Mouse (Mus musculus) heart, postnatal 4 days (tissue): ENCODE results near the gene Insig1. TPM values are rescaled to one million over a fixed set of nuclear protein-coding genes. Genes with fewer than 3 reads are reported as not detected.

ENCODE experiments used
- DNase-seq: peaks from one replicate; pipeline ENCODE4 v3.0.0; 2021
- total RNA-seq, 2 experiments: library from RNA; stranded (reverse); gene quantifications; 2 replicates each; pipeline ENCODE4 v1.2.3; 2021

Insig1 gene
- total RNA-seq, 2 experiments from 2014 or later = 53.3 to 54.0 TPM

DNA sequence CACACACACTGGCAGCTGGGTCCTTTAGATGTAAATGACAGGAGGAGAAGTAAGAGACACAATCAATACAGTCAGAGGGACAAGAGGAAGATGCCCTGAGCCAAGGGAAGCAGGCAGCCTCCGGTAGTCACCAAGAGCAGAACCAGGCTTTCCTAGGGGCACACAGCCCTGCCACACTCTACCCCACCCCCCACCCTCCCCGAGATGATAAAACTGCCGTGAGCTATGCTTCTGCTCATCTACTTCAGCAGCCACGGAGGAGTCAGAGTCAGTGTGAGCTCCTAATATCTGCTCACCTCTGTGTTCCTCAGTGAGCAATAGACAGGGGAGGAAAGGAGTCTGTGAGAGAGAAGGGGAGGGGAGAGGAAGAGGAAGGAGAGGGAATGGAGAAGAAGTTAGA is 5.9 kb upstream of the Insig1 start:
- no peak for DNase-seq

DNA sequence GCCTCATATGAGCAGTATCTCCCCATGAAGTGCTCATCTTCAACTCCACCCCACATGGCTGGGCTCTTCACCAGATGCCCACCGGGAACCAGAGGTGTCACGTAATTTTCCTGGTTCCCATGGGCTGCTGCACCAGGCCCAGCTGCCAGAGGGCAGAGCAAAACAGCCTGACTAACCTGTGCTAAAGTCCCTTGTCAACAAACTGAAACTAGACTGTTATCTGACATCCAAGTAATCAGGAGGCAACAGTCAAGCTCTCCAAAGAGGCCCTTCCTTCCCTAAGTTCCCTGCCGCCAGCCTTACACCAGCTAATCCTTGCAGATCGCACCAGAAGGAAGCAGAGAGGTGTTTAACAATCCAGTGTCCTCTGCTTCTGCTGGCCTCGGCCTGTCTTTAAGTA is 4.9 kb upstream of the Insig1 start:
- no peak for DNase-seq

DNA sequence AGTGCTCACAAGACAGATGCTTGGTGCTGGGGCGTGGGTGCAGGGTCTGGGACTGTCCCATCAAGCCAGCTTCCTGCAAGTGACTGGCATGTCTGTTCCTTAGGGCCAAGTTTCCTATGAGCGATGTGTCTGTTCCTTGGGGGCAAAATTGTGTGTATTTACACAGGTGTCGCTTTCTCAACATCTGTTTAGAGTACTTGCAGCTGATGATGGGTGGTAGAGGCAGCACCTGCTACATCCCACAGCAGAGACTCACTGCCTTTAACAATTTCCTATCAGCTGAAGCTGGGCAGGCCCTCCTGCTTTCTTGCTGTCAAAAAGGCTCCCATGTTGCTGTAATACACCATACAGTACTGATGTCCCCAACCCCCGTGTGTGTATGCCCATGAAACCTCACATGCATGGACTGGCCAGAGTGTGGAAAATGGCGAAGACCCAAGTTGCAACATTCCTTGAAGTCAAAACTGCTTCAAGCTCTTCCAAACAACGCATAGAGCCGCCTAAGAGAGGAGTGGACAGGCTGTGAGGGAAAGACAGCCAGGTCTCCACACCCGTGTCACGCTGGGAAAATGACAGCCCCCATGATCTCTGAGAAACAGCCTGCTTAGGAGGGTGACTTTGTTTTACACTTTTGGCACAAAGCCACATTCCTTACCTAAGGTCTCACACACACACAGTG is 875 bp upstream of the Insig1 start:
- no peak for DNase-seq

DNA sequence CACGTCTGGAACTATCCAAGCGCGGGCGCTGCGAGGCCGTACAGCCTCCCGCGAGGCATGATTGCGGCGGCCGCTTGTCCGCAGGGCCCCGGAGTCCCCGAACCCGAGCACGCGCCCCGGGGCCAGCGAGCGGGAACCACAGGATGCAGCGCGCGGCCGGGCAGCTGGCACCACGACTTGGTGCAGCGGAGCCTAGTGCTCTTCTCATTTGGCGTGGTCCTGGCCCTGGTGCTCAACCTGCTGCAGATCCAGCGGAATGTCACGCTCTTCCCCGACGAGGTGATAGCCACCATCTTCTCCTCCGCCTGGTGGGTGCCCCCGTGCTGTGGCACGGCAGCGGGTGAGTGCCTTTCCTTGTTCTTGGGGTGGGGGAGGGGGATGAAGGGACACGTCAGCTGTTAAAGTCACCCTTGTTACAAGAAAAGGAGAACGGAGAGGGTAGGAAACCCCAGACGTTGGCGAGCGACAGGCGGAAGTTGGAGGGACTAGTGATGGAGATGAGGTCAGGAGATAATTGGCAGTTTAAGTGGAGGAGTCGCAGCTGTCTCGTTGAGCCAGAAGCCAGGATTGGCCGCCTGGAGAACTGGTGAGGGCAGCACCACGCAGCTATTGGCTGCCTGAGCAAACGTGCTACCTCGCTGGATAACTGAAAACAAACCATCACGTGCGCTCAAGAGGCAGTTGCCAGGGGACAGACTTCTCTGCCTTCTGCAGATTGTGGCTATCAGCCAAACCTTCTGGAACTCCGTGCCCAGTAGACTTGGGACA is 477 bp downstream of the Insig1 start:
- DNase-seq = peak; percentile 81

DNA sequence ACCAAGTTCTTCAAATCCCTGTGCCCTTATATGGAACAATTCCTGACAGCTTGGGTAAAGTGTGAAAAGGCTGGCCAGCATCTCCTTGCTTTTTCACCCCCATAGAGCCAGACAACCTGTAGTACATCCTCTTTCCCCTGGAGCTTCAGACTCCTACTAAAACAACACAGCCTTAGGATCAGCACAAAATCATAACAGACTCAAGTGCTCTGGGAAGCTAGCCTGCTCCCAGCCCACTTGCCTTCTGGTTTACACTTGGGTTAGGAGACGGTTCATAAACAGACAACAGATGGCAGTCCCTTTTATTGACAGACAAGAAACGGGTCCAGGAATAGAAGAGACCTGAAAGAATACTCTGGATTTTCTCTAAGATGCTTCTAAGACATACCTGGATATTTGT is 8.3 kb downstream of the Insig1 start:
- no peak for DNase-seq

DNA sequence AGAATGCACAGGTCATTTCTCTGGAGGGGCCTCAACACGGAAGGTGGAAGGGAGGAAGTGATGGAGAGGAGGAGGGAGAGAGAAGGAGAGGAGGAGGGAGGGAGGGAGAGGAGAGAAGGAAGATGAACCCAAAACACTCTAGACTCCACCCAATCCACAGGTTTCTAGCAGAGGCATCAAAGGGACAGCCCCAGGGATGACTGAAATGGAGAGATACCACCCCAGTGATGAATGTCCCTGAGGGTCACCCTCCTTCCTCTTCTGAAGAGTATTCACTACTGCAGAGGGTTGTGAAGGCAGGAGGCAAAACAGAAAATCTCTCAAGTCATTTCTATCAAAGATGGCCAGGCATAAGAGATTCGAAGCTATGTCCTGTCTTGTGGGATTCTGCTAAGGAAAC is 10.0 kb downstream of the Insig1 start:
- no peak for DNase-seq

DNA sequence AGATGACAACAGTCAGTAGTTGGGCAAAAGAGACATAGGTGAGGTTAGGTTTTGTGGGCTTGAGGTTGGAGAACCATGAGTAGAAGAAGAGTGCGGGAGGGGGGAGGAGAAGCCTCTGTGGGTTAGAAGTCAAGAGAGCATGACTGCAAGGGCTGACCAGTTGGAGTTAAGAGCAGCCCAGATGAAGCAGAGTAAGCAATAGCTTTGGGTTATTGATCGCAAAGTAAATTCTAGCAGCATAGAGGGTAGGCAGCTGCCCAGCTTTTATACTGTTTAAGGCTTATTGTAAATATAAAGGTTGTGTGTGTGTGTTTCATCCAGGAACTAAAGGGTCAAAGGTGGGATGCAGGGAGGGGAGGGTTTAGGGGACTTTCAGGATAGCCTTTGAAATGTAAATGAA is 10.7 kb downstream of the Insig1 start:
- DNase-seq = no peak

DNA sequence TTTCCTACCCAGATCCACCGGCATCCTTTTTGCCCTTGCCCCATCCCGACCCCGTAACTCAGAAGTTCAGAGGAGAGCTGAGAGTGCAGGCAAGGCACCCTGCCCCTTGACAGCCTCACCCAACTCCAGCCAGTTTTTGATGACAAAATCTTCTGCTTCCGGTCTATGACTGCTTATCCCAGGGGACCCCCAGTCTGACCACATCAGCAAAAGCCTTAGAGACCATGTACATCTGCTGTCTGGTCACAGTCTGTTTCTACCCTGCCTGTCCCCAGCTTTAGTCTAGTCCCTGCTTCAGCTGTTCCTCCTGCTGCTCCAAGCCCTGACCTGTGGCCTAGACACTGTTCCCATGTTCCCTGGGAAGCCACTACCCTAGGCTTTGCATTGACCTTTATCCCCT is 11.1 kb downstream of the Insig1 start:
- no peak for DNase-seq

DNA sequence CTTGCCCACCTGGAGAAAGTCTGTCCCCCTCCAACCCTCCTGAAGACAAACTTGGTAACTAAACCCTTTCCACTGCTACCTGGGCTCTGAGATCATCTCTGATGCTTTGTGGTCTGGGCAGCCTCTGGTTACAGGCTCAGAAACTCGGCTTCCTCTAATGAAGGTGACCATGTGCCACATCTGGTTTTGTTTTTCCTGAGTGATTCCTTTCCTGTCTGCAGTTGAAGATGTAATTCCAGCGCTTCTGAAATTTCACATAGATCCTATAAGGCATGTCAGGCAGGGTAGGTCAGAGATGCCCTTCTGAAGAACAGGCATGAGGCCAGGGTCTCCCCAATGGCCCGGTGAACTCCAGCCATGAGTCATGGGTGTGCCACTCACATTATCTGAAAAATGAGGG is 11.6 kb downstream of the Insig1 start:
- DNase-seq = no peak

DNA sequence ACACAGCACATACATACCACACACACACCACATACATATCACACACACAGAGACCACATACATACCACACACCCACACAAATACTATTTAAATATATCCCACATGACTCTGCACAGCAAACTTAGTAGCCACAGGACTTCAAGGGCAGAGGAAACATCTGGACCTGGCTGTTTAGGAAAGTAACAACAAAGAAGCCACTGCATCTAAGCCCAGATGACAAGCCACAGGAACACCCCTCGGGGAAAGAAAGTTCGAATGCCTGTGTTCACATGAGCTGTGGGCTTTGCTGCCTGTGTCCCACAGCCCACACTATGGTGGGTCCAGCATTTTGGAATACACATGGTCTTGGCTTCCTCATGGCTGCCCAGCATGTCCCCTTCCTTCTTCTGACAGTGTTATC is 13.6 kb downstream of the Insig1 start:
- no peak for DNase-seq

DNA sequence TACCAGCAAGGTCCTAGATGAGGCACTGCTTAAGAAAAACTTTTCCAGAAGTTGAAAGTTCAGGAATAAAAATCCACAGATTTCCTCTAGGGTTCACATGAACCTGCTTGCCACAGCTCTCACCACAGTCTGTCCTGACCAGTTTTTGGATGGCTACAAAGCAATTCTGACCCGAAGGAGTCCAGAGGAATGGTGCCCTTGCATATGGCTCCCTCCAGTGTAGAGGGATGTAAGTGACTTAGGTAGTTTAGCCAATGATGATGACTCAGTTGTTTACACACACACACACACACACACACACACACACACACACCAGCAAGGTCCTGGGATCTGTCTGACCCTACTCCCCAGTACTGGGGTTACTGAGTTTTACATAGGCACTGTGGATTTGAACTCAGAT is 19.4 kb downstream of the Insig1 start:
- DNase-seq = peak; percentile 19

DNA sequence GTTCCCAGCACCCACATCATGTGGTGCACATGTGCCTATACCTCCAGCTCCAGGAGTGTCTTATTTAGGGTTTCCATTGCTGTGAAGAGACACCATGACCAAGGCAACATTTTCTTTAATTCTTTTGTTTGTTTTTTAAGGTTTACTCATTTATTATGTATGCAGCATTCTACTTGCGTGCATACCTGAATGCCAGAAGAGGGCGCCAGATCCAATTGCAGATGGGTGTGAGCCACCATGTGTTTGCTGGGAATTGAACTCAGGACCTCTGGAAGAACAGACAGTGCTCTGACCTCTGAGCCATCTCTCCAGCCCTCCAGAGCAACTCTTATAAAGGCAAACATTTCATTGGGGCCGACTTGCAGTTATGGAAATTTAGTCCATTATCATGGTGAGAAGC is 21.2 kb downstream of the Insig1 start:
- DNase-seq = no peak

DNA sequence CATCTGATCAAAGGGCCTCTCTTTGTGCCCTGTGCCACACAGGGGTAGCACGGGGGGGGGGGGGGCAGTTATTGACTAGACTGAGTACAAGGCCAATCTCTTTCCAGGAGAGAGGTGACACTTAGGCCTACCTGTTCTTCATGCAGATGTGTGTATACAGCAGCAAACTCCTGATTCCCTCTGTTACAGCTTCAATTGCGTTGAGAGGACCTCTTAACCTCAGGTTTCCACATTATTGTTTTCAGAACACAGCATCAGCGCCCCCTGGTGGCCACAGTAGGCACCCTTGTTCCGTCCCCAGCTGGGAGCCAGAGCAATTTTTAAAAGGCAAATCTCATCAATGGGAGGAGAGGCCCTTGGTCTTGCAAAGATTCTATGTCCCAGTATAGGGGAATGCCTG is 22.7 kb downstream of the Insig1 start:
- DNase-seq = peak; percentile 88

DNA sequence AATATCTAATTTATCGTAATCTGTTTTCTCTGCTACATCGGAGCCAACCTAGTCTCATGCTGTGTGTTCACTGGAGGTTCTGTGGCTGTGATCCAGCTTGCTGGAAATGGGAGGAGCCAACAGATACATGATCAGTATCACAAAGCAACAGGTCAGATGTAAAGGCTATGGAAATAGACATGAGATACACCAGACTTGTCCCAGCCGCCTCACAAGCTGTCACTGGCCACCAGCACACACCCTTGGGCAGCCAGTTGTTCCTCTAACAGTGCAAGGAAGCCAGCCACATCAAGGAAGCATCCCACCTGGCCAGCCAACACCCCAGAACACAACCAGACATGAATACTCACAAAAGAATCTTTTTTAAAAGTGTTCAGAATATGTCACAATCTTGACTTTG is 23.2 kb downstream of the Insig1 start:
- DNase-seq = no peak

DNA sequence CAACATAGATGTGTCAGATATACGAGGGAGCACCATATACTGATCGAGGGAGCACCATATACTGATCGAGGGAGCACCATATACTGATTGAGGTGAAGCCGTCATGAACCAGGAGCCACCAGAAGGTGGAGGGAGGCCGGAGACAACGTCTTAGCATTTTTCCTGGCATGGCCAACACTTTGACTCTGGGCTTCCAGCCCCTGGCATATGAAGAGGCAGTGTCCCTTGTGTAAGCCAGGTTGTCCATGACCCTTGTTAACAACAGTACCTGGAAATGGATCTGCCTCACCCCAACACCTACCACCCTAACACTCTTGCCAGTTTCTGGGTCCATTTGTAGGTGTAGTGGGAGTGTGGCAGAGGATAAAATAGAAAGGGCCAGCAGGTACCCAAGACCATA is 23.7 kb downstream of the Insig1 start:
- no peak for DNase-seq

DNA sequence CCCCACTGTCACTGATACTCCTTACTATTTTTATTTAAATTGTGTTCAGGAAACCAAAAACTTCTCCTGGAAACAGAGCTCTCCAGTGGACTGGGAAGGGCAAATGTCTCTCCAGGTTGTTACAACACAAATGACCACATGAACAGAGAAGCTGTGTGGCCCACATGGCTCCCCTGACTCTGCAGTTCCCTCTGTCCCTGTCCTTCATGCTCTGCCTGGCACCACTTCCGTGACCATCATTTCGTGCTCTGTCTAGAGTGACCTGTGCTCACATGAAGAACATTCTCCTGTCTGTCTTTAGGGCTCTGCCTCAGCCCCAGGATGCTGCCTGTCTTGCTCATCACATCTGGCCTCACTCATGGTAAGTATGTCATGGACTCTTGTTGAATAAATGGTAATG is 24.5 kb downstream of the Insig1 start:
- no peak for DNase-seq

DNA sequence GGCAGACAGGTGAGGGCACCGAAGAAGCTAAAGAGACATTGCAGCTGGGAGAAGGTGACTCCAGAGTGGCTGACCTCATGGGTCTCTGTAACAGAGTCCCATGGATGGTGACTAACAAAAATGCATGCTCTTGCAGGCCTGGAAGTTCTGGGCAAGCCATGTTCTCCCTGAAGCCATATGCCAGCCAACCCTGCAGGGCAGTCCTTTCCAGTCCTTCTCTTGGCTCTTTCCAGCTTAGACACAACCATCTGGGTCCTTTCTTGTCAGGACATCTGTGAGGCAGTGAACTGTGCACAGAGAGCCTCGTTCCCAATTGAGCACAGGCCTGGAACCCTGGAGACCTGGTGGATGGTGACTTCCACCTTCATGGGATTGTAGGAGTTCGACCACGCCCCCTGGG is 35.8 kb downstream of the Insig1 start:
- no peak for DNase-seq

DNA sequence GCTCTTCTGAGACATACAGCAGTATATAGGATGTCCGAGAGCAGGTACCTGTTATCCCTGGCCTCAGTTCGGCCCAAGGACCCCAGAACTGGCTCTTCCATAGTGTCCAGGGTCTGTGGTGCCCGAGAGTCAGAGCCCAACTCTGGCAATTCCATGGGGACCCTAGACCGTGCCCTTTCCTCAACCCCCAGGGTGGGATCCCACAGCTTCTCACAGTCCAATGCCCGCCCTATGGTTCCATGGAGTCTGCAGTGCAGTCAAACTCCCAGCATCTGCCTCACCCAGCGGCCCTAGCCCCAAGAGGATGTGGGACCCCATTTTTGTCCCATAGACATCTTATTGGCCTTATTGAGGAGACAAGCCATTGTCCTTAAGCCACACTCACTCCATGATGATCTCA is 36.8 kb downstream of the Insig1 start:
- DNase-seq = no peak

DNA sequence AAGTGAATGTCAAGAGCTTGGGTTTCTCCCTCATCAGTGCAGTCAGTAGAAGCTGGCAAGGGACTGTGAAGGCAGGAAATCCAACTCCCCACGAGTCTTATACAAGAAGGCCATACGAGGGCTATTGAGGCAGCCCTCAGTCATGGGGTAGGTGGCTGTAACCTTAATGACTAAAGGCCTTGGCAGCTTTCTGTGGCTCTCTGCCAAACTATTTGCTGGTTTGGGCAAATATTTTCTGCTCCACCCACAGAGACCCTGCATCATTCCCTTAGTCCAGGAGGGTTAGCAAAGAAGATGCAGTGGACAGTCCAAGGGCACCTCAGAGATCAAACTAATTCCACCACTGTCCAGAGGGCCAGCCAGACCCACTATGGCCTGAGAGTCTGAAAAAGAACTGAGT is 39.7 kb downstream of the Insig1 start:
- no peak for DNase-seq

DNA sequence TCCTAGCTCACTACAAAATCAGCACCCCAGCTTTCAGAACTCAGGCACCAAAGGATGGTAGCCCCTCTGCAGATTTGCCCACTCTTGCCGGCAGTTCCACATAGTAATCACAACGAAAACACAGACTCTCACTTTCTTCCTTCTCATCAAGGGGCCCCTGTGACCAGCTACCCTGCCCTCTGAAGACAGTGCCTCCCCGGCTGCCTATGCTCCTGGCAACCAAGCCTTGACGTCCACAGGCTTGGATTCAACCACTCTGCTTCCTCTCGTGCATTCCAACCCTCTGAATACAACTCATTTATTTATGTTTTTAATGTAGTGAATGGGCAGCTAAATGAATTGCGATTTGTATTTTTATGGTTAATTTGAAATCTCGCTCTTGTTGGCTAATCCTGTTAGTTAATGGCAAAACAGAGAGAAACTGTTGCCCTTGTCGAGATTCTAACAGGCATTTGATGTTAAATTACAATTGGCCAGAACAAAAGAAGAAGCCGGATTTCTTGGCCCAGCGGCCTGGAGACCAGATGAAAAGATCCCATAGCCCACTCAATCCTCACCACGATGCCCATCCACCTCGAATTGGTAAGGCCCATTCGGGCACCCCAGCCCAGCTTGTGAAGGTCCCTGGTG is 46.2 kb downstream of the Insig1 start:
- DNase-seq = no peak

DNA sequence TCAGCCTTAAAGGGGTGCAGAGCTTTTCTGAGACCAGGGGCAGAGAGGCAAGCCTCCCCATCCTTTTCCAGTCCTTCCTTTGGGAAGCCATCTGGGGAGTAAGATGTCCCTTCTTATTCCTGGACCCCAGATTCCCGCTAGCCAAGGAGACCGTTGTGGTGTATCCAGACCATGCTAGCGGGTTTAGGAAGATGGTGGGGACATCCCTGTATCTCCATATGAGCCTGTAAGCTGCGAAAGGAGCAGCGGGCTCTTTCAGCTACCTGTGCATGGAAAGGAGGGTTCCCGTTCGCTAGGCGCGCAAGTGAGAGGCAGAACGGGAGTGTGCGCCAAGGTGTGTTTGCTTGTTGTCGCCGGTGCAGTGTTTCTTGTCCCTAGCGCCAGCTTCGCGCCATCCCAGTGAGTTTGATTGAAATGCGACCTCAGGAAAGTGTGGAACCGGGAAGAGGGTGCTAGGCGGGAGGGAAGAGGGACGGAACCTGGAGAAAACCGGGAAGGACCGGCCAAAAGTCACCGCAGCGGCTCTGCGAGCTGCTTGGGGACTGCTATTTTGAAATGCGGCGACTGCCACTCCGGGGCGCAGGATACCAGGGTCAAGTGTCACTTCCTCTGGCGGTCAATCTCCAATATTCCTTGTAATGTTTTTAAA is 46.8 kb downstream of the Insig1 start:
- peak; percentile 11 for DNase-seq

DNA sequence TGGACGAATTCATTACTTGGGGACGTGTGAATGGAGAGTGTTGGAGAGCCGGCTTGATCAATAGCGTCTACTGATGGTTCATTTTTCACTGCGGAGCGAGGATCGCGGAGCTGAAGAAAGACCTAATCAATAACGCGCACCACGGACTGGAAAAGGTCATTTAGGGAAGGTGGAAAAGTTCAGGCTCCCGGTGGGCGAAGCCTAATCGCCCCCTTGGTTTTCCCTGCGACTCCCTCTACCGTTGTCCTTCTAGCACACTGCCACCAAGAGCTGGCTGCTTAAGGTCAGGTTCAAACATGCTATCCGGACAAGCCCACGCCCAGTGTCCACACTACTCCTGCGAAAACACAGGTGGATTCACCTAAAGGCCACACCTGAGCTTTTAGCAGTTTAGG is 47.4 kb downstream of the Insig1 start:
- no peak for DNase-seq

DNA sequence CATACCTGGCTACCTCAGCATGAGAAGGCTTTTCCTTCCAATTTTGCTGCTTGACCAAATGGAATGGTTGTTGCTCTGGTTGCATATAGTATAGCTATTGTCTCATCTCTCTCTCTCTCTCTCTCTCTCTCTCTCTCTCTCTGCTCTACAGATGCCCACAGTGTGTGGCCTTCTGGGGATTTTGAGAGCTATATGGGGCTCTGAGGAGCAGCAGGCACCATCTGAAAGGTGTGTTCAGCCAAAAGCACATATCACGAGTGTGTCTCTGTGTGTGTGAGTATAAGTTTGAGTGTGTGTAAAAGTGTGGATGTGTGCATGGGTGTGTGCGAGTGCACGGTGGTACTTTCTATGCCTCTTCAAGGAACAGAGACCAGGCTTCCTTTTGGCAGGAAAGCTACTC is 48.4 kb downstream of the Insig1 start:
- DNase-seq = no peak
